Mouse (Mus musculus) lung, adult 2 months (tissue): ENCODE measurements at regions not wholly inside any gene's neighbourhood (a gene's known extent, or its start where the extent isn't known, plus 50 kb on each side); places are given as distances from the start of the nearest gene placed in this dataset.

Experiments used
- CTCF ChIP-seq: fragments of 200-500 bp; IDR thresholded peaks from 2 replicates; pipeline ENCODE4 v1.5.1; 2011; ENCODE audit warnings: mild to moderate bottlenecking, low read length, control low read depth; ENCODE audit not compliant: insufficient read depth
- POLR2A ChIP-seq: fragments of 200-500 bp; IDR thresholded peaks from 2 replicates; pipeline ENCODE4 v1.6.1; 2011; ENCODE audit warnings: low read depth, mild to moderate bottlenecking, control low read depth, low read length, borderline replicate concordance; ENCODE audit errors: extremely low read depth

- TF ChIP-seq CTCF, result no peak
- TF ChIP-seq POLR2A, result no peak
These were observed 77.5 kb upstream of the Gadd45a start for GRCm38 (mm10) chr6:67114753-67115152.
